Mouse (Mus musculus) erythroblast, adult 5-6 weeks (primary cell): Measurements from ENCODE around the gene Rnase12. TPM values are rescaled to one million over a fixed set of nuclear protein-coding genes. Genes with fewer than 3 reads are reported as not detected.
"Not testable (repeated sequence)": the region's sequence is repeated elsewhere in the genome, so short reads cannot be mapped to it uniquely, and the experiment has no call there.

Experiments
- ATAC-seq: replicated peaks from 2 replicates; pipeline ENCODE4 v1.8.0; 2016; ENCODE audit warnings: moderate number of reproducible peaks, mild to moderate bottlenecking, moderate TSS enrichment, inconsistent platforms; ENCODE audit not compliant: poor library complexity, low FRiP score, severe bottlenecking
- total RNA-seq, 2 experiments: library from RNA; stranded (forward) in 1 of 2; stranded (reverse) in 1 of 2; fragments of 150-400 nt in 1 of 2; fragments of 200-764, 138-1000 nt in 1 of 2; gene quantifications; 2 replicates each; pipeline versions ENCODE4 v1.2.3 to v1.2.4; 2015 to 2017; ENCODE audit warnings: low replicate concordance in 2 of 2

Rnase12 gene
- total RNA-seq, 2 experiments from 2014 or later = not detected

DNA sequence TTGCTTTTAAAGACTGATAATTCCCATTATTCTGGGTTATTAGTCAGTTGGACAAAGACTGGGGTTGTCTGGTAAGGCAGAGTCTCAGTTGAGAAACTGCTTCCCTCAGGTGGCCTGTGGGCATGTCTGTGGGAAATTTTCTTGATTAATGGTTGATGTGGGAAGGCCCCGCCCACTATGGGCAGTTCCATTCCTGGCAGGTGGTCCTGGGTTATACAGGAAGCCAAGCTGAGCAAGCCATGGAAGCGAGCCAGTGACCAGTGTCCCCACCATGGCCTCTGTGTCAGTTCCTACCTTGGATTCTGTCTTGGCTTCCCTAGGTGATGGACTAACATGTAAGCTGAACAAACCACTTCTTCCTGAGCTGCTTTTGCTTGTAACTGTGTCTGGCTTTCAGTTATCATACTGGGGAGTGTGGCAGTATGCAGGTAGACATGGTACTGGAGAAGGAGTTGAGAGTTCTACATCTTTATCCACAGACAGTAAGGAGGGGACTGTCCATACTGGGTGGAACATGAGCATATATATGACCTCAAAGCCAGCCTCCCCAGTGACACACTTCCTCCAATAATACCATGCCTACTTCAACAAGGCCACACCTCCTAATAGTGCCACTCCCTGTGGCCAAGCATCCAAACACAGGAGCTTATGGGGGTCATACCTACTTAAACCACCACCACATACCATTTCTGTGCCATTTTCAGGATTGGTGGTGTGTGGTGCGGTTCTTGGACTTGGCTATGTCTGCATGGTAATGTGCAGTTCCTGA lies 29.9 kb downstream of the Rnase12 start:
- ATAC-seq = no peak

GRCm38 (mm10) chr14:51026391-51027133 lies 30.9 kb downstream of the Rnase12 start:
- ATAC-seq = peak; percentile 88

- ATAC-seq = no peak
Observed at GRCm38 (mm10) chr14:51024820-51025219, 32.6 kb downstream of the Rnase12 start.

DNA sequence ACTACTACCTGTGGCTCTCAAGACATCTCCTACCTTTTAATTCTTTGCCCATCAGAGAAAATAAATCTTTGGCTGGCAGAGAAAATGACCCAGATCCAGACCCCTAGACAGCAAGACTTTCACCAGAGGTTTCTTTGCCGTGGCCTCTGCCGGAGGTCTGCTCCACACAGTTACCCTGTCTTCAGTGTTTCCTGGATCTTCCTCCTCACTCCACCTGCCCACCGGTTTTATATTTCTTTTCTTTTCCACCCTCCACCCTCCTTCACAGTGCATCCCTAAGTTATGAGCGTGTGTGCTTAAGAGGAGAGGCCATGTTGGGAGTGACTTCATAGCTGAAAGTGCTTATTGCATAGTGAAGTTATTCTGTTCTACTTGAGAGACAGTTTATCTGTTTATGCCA lies 34.0 kb downstream of the Rnase12 start:
- ATAC-seq = no peak

GRCm38 (mm10) chr14:51017256-51017655 lies 40.2 kb downstream of the Rnase12 start:
- no peak for ATAC-seq

- no peak for ATAC-seq
Observed at GRCm38 (mm10) chr14:51015780-51016179, 41.7 kb downstream of the Rnase12 start.

DNA sequence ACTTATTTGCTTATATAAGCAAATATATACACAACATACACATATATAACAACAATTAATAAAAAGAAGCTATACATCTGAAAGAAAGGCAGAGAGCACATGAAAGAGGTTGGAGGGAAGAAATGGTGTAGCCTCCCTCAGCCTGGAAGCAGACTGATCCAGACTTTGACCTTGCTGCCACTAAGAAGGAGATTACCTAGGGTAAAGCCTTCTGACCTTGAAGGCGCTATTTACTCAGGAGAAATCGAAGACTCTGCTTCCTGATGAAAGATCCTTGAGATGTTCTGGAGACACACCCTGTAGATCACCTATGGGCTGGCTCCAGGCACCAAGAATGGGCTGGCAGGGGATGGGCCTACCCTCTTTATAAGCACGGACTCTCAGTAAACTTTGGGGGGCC lies 42.7 kb downstream of the Rnase12 start:
- not testable (repeated sequence) for ATAC-seq

DNA sequence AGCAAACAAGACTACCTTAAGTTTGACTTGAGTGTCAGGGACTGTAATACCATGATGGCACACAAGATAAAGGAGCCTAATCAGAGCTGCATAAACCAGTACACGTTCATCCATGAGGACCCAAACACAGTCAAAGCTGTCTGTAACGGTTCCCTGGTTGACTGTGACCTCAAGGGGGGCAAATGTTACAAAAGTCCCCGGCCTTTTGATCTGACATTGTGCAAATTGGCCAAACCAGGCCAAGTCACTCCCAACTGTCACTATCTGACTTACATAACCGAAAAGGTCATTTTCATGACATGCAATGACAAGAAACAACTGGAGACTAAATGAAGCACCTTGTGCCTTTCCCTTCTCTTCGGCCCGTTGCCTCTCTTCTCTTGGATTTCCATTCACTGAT lies 47.9 kb downstream of the Rnase12 start:
- no peak for ATAC-seq

DNA sequence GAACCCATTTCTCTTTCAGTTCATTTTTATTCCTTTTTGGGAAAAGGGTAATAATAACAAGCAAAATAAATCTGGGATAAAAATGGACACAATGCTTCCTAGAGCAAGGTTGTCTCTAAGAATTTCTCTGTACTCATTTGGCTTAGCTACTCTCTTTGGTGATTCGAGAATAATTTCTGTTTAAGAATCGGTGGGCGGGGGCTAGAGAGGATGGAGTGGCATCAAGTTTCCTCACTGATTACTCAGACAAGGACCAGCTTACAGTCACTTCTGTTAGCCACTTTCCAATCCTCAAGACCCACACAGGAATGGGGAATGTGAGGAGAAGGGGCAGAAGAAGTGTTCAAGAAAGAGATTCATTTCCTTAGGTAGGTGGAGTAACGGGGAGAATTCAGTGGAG lies 48.7 kb downstream of the Rnase12 start:
- no peak for ATAC-seq

DNA sequence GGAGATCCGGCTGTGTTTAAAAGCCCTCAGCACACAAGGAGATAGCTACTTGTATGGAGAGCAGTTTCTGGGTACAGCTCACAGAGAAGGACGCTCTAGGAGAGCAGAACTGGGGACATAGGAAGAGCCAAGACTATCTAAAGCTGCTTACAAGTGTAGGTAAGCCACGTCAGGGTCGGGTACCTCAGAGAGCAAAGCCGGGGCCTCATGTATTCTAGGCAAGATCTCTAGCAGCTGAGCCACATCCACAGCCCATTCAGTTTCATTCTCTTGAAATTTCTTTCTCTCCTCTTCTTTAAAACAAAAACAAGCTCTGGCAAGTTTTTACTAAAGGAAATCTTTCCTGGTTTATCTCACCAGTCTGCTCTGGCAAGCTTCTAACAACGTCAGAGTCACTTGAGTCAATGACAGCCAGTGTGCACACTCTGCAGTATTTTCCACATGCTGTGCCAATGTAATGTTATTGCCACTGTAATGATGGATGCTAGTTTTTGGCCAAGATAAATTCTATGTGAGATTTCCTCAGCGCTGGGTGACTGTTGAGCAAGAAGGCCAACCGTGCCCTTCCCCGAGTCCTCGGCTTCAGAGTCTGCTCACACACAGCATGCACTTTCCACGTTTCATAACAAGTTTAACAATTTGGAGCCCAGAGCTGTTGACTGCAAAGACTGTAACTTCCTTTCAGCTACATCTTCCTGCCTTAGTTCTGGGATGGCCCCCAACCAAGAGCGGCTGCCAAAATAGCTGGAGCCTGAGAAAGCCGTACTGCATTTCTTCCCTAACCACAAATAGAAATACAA lies 49.3 kb downstream of the Rnase12 start:
- no peak for ATAC-seq

- ATAC-seq = no peak
Observed at GRCm38 (mm10) chr14:51007152-51007801, 50.2 kb downstream of the Rnase12 start, which contains the start of gene Rnase10. TSS of gene Rnase10 (plus strand) at chr14:51007751.

Other genes with a start within 250 kb of the Rnase12 start
- gene Ccnb1ip1, start 249.9 kb downstream of the Rnase12 start, total RNA-seq (2015; ENCODE audit: low replicate concordance) = not detected in 2 replicates
- not detected in 2 replicates for gene Ccnb1ip1, start 249.9 kb downstream of the Rnase12 start, total RNA-seq (2017; ENCODE audit: low replicate concordance)
- gene Parp2, start 249.8 kb downstream of the Rnase12 start, total RNA-seq (2015; ENCODE audit: low replicate concordance) = 15.8 and 18.2 TPM in 2 replicates
- gene Parp2, start 249.8 kb downstream of the Rnase12 start, total RNA-seq (2017; ENCODE audit: low replicate concordance) = 32.1 and 44.7 TPM in 2 replicates
- gene Tep1, start 187.1 kb downstream of the Rnase12 start, total RNA-seq (2015; ENCODE audit: low replicate concordance) = 9.0 and 13.4 TPM in 2 replicates
- 5.3 and 18.3 TPM in 2 replicates for gene Tep1, start 187.1 kb downstream of the Rnase12 start, total RNA-seq (2017; ENCODE audit: low replicate concordance)
- not detected in 2 replicates for gene Klhl33, start 160.2 kb downstream of the Rnase12 start, total RNA-seq (2015; ENCODE audit: low replicate concordance)
- 0.14 TPM in 1 of 2 replicates, not detected in the other for gene Klhl33, start 160.2 kb downstream of the Rnase12 start, total RNA-seq (2017; ENCODE audit: low replicate concordance)
- 6.5 and 19.2 TPM in 2 replicates for gene Osgep, start 132.8 kb downstream of the Rnase12 start, total RNA-seq (2015; ENCODE audit: low replicate concordance)
- 13.0 and 13.4 TPM in 2 replicates for gene Osgep, start 132.8 kb downstream of the Rnase12 start, total RNA-seq (2017; ENCODE audit: low replicate concordance)
- gene Apex1, start 132.7 kb downstream of the Rnase12 start, total RNA-seq (2015; ENCODE audit: low replicate concordance) = 21.9 and 26.3 TPM in 2 replicates
- 12.3 and 13.4 TPM in 2 replicates for gene Apex1, start 132.7 kb downstream of the Rnase12 start, total RNA-seq (2017; ENCODE audit: low replicate concordance)
- gene Pip4p1, start 126.8 kb downstream of the Rnase12 start, total RNA-seq (2015; ENCODE audit: low replicate concordance) = 19.6 and 22.3 TPM in 2 replicates
- 18.0 and 21.5 TPM in 2 replicates for gene Pip4p1, start 126.8 kb downstream of the Rnase12 start, total RNA-seq (2017; ENCODE audit: low replicate concordance)
- gene Pnp, start 126.6 kb downstream of the Rnase12 start, total RNA-seq (2015; ENCODE audit: low replicate concordance) = 357 and 415 TPM in 2 replicates
- 529 and 542 TPM in 2 replicates for gene Pnp, start 126.6 kb downstream of the Rnase12 start, total RNA-seq (2017; ENCODE audit: low replicate concordance)
- gene Gm49342, start 113.1 kb downstream of the Rnase12 start, total RNA-seq (2015; ENCODE audit: low replicate concordance) = not detected in 2 replicates
- not detected in 2 replicates for gene Gm49342, start 113.1 kb downstream of the Rnase12 start, total RNA-seq (2017; ENCODE audit: low replicate concordance)
- 161 and 174 TPM in 2 replicates for gene Pnp2, start 101.7 kb downstream of the Rnase12 start, total RNA-seq (2015; ENCODE audit: low replicate concordance)
- gene Pnp2, start 101.7 kb downstream of the Rnase12 start, total RNA-seq (2017; ENCODE audit: low replicate concordance) = 56.1 and 122 TPM in 2 replicates
- gene Rnase10, start 49.9 kb downstream of the Rnase12 start, total RNA-seq (2015; ENCODE audit: low replicate concordance) = 1.3 TPM in 1 of 2 replicates, not detected in the other
- 0.85 TPM in 1 of 2 replicates, not detected in the other for gene Rnase10, start 49.9 kb downstream of the Rnase12 start, total RNA-seq (2017; ENCODE audit: low replicate concordance)
- gene Rnase9, start 15.8 kb downstream of the Rnase12 start, total RNA-seq (2015; ENCODE audit: low replicate concordance) = not detected in 2 replicates
- gene Rnase9, start 15.8 kb downstream of the Rnase12 start, total RNA-seq (2017; ENCODE audit: low replicate concordance) = not detected in 2 replicates
- not detected in 2 replicates for gene Rnase11, start 7.5 kb downstream of the Rnase12 start, total RNA-seq (2015; ENCODE audit: low replicate concordance)
- not detected in 2 replicates for gene Rnase11, start 7.5 kb downstream of the Rnase12 start, total RNA-seq (2017; ENCODE audit: low replicate concordance)
- not detected in 2 replicates for gene Olfr750, start 16.8 kb upstream of the Rnase12 start, total RNA-seq (2015; ENCODE audit: low replicate concordance)
- gene Olfr750, start 16.8 kb upstream of the Rnase12 start, total RNA-seq (2017; ENCODE audit: low replicate concordance) = not detected in 2 replicates
- 7.5 and 20.6 TPM in 2 replicates for gene Rnase4, start 33.4 kb upstream of the Rnase12 start, total RNA-seq (2015; ENCODE audit: low replicate concordance)
- 5.6 and 7.5 TPM in 2 replicates for gene Rnase4, start 33.4 kb upstream of the Rnase12 start, total RNA-seq (2017; ENCODE audit: low replicate concordance)
- 1.9 TPM in 1 of 2 replicates, not detected in the other for gene Ang, start 33.5 kb upstream of the Rnase12 start, total RNA-seq (2015; ENCODE audit: low replicate concordance)
- 1.3 TPM in 1 of 2 replicates, not detected in the other for gene Ang, start 33.5 kb upstream of the Rnase12 start, total RNA-seq (2017; ENCODE audit: low replicate concordance)
- gene Eddm3b, start 56.8 kb upstream of the Rnase12 start, total RNA-seq (2015; ENCODE audit: low replicate concordance) = not detected in 2 replicates
- gene Eddm3b, start 56.8 kb upstream of the Rnase12 start, total RNA-seq (2017; ENCODE audit: low replicate concordance) = not detected in 2 replicates
- 8.1 and 47.2 TPM in 2 replicates for gene Rnase6, start 66.2 kb upstream of the Rnase12 start, total RNA-seq (2015; ENCODE audit: low replicate concordance)
- gene Rnase6, start 66.2 kb upstream of the Rnase12 start, total RNA-seq (2017; ENCODE audit: low replicate concordance) = 9.5 and 15.7 TPM in 2 replicates
- 2.1 TPM in 1 of 2 replicates, not detected in the other for gene Rnase1, start 89.1 kb upstream of the Rnase12 start, total RNA-seq (2015; ENCODE audit: low replicate concordance)
- gene Rnase1, start 89.1 kb upstream of the Rnase12 start, total RNA-seq (2017; ENCODE audit: low replicate concordance) = not detected in 2 replicates
- gene Rnase2b, start 104.6 kb upstream of the Rnase12 start, total RNA-seq (2015; ENCODE audit: low replicate concordance) = not detected in 2 replicates
- gene Rnase2b, start 104.6 kb upstream of the Rnase12 start, total RNA-seq (2017; ENCODE audit: low replicate concordance) = 1.3 TPM in 1 of 2 replicates, not detected in the other
- gene Ang2, start 141.5 kb upstream of the Rnase12 start, total RNA-seq (2015; ENCODE audit: low replicate concordance) = not detected in 2 replicates
- not detected in 2 replicates for gene Ang2, start 141.5 kb upstream of the Rnase12 start, total RNA-seq (2017; ENCODE audit: low replicate concordance)
- not detected in 2 replicates for gene Ear14, start 145.7 kb upstream of the Rnase12 start, total RNA-seq (2015; ENCODE audit: low replicate concordance)
- gene Ear14, start 145.7 kb upstream of the Rnase12 start, total RNA-seq (2017; ENCODE audit: low replicate concordance) = not detected in 2 replicates
- 1.3 TPM in 1 of 2 replicates, not detected in the other for gene Rnase2a, start 198.5 kb upstream of the Rnase12 start, total RNA-seq (2015; ENCODE audit: low replicate concordance)
- not detected in 2 replicates for gene Rnase2a, start 198.5 kb upstream of the Rnase12 start, total RNA-seq (2017; ENCODE audit: low replicate concordance)